Mouse (Mus musculus): ENCODE data around the gene Odf3l1. TPM values are rescaled to one million over a fixed set of nuclear protein-coding genes. Genes with fewer than 3 reads are reported as not detected.
A peak's percentile ranks its signal among the peaks of the same experiment; 100 is the strongest.
"Not testable (repeated sequence)": the region's sequence is repeated elsewhere in the genome, so short reads cannot be mapped to it uniquely, and the experiment has no call there.

The Odf3l1 gene
- polyA plus RNA-seq (2014; fragmentation: Nextera tagmentation; extraction: Ambion mirVana): 0.36 and 0.37 TPM in 2 replicates

DNA sequence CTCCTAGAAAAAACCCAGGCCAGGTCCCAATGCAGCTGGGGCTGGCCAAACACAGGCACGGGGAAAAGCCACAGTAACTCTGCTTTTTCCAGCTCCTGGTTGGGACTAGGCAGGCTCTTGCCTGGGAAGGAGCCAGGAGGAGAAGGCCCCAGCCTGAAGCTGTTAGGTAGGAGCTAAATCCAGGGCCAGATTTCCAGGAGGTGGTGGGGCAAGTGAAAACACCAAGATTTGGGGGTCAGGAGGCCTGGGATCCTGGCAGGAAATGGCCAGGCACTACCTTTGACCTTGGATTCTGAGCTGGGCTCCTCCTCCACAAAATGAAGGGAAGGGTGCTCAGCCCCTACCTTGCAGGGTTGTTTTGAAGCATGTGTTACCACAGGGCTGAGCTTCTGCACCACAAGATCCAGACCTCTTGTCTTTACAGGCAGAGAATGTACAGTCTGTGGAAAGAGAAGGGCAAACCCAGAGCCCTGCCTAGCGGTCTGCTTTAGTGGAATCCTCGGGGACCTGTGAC, at the start of gene Odf3l1:
Gene Odf3l1 (minus strand): TSS at position 464 of the 514 bp plus-strand sequence.
- no peaks in the 10 kb centered on the region for H3K9me3 ChIP-seq (ENCODE audit: control insufficient read depth, low read length)
- 19% methylated on average over 3 of the region's 3 CpGs for WGBS
- no peak within 1 kb of the TSS for H3K27ac ChIP-seq (ENCODE audit: low read depth, low read length)
- DNase-seq (ENCODE audit: low spot score): no peak
- no peaks in the 10 kb centered on the region for H3K36me3 ChIP-seq (ENCODE audit: control insufficient read depth, insufficient read depth, low read length)
- peaks cover 12% of the 10 kb centered on the region; the same call in 1 of the 2 replicates for H3K27me3 ChIP-seq (ENCODE audit: control insufficient read depth, insufficient read depth, low read length)
- peak within 1 kb of the TSS; percentile 41 for H3K4me2 ChIP-seq (replicated peaks; ENCODE audit: low read depth, low read length)
- peak within 1 kb of the TSS; percentile 47; the same call in 1 of the 2 replicates for H3K9ac ChIP-seq (ENCODE audit: low read depth, low read length)
- no peaks in the 10 kb centered on the region for H3K4me1 ChIP-seq (replicated peaks; ENCODE audit: control insufficient read depth, insufficient read depth, low read length)
- H3K4me3 ChIP-seq (ENCODE audit: low read depth, low read length): peak within 1 kb of the TSS; percentile 21; the same call in 1 of the 2 replicates
- no peak for ATAC-seq (ENCODE audit: low FRiP score)

DNA sequence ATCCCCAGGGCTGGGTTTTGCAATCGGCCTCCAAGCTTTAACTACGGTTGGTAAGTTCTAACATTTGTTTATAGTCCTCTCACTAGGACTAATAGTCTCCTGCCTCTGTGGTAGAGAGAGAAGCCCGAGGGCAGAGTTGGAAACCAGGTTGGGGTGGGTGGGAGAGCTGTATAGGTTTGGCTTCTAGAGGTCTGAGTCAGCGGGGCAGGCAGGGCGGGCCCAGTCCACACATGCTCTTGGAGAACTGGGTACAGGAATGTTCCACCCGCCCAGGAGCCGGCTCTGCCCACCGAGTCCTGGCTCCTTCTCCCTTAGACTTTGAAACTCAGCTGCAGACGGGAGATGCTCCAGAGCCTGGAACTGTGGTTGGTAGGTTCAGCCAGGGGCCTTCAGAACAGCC, 49.5 kb upstream of the Odf3l1 start:
- H3K36me3 ChIP-seq (ENCODE audit: control insufficient read depth, insufficient read depth, low read length): no peaks in the 10 kb centered on the region
- H3K9ac ChIP-seq (ENCODE audit: low read depth, low read length): no peak overlapping the region
- ATAC-seq (ENCODE audit: low FRiP score) (no peak), DNase-seq (ENCODE audit: low spot score) (no peak)
- H3K4me1 ChIP-seq (replicated peaks; ENCODE audit: control insufficient read depth, insufficient read depth, low read length): no peaks in the 10 kb centered on the region
- no peaks in the 10 kb centered on the region for H3K9me3 ChIP-seq (ENCODE audit: control insufficient read depth, low read length)
- no peak overlapping the region for H3K4me2 ChIP-seq (replicated peaks; ENCODE audit: low read depth, low read length)
- no peak overlapping the region for H3K4me3 ChIP-seq (ENCODE audit: low read depth, low read length)
- H3K27ac ChIP-seq (ENCODE audit: low read depth, low read length): no peak overlapping the region
- WGBS: 85% methylated on average over 9 of the region's 9 CpGs
- no peaks in the 10 kb centered on the region for H3K27me3 ChIP-seq (ENCODE audit: control insufficient read depth, insufficient read depth, low read length)

DNA sequence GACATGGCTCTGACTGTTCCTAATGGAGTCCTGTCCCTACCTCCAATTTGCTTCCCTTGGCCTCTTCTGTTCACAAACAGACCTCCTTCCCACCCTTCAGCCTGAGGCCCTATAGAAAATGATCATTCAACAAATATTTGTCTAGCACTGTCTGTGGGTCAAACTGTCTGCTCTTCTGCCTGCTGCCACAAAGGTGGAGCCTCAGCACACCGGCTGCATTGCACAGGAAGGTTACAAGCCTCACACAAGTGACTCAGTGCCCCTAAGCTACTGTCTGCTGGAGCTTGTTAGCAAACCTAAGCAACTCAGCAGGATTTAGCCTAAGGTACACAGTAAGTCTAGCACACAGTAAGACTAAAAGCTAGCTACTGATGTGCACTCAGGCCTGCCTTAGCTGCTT, 46.5 kb upstream of the Odf3l1 start:
- ATAC-seq (ENCODE audit: low FRiP score) (no peak), DNase-seq (ENCODE audit: low spot score) (no peak)
- H3K27ac ChIP-seq (ENCODE audit: low read depth, low read length): no peak overlapping the region
- H3K27me3 ChIP-seq (ENCODE audit: control insufficient read depth, insufficient read depth, low read length): no peaks in the 10 kb centered on the region
- no peak overlapping the region for H3K4me2 ChIP-seq (replicated peaks; ENCODE audit: low read depth, low read length)
- H3K4me3 ChIP-seq (ENCODE audit: low read depth, low read length): no peak overlapping the region
- H3K9me3 ChIP-seq (ENCODE audit: control insufficient read depth, low read length): no peaks in the 10 kb centered on the region
- no peaks in the 10 kb centered on the region for H3K36me3 ChIP-seq (ENCODE audit: control insufficient read depth, insufficient read depth, low read length)
- H3K4me1 ChIP-seq (replicated peaks; ENCODE audit: control insufficient read depth, insufficient read depth, low read length): no peaks in the 10 kb centered on the region
- WGBS: 80% methylated on average over 1 of the region's 1 CpGs
- no peak overlapping the region for H3K9ac ChIP-seq (ENCODE audit: low read depth, low read length)

DNA sequence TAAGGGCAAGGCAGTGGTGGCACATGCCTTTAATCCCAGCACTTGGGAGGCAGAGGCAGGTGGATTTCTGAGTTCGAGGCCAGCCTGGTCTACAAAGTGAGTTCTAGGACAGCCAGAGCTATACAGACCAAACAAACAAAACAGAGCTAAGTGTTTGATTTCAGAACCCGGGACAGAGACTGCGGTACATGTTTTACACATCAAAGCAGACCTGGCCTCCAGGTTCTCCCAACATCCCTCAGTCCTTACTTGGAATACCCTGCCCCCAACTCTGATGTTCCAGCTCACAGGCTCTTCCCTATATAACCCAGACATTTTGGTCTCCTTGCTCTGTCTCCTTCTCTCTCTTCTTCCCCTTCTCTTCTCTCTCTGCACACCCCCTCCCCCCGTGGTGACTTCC, 45.5 kb upstream of the Odf3l1 start:
- not testable (repeated sequence) for DNase-seq (ENCODE audit: low spot score); H3K4me3 ChIP-seq (ENCODE audit: low read depth, low read length); H3K27ac ChIP-seq (ENCODE audit: low read depth, low read length); H3K4me2 ChIP-seq (replicated peaks; ENCODE audit: low read depth, low read length); H3K36me3 ChIP-seq (ENCODE audit: control insufficient read depth, insufficient read depth, low read length); H3K4me1 ChIP-seq (replicated peaks; ENCODE audit: control insufficient read depth, insufficient read depth, low read length); ATAC-seq (ENCODE audit: low FRiP score); H3K9ac ChIP-seq (ENCODE audit: low read depth, low read length); H3K9me3 ChIP-seq (ENCODE audit: control insufficient read depth, low read length); H3K27me3 ChIP-seq (ENCODE audit: control insufficient read depth, insufficient read depth, low read length)
- WGBS: 51% methylated on average over 4 of the region's 4 CpGs

DNA sequence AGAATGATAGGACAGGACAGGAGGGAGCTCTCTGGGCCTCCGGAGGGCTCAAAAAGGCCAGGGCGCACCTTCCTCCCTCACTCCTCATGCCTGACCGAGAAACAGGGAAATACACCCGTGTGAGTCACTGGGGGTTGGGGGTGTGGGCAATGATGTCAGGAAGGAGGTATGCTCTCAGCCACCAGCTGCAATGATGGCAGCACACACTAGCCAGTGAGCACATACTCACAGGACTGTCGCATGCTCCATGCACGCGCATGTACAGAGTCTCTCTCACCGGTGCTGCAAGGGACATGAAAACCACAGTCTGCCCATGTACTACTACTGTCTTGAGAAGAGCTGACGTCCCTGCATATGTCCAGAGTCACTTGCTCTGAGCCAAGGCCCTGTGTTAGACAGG, 43.1 kb upstream of the Odf3l1 start:
- 92% methylated on average over 9 of the region's 9 CpGs for WGBS
- ATAC-seq (ENCODE audit: low FRiP score) (no peak), DNase-seq (ENCODE audit: low spot score) (no peak)
- Histone ChIP-seq H3K4me2 (replicated peaks; ENCODE audit: low read depth, low read length) (no peak overlapping the region), H3K27me3 (ENCODE audit: control insufficient read depth, insufficient read depth, low read length) (no peaks in the 10 kb centered on the region), H3K4me3 (ENCODE audit: low read depth, low read length) (no peak overlapping the region), H3K4me1 (replicated peaks; ENCODE audit: control insufficient read depth, insufficient read depth, low read length) (no peaks in the 10 kb centered on the region), H3K27ac (ENCODE audit: low read depth, low read length) (no peak overlapping the region), H3K9me3 (ENCODE audit: control insufficient read depth, low read length) (no peaks in the 10 kb centered on the region), H3K9ac (ENCODE audit: low read depth, low read length) (no peak overlapping the region), H3K36me3 (ENCODE audit: control insufficient read depth, insufficient read depth, low read length) (no peaks in the 10 kb centered on the region)

DNA sequence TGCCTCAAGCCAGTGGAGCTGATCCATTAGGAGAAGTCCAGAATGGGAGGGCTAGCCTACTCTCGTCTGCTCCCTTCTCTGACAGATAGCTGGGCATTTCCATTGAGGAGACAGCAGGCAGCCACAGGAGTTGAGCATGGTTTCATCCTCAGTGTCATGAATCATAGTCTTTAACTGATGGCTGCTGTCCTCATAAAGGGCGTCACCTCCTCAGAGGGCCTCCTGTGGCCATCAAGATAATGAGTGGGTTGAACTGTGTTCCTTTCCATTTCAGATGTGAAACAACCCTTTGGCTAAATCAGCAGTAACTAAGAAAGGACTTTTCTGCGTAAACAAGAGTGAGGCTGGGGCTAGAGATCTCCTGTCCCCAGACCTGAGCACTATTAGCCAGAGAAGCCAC, 39.2 kb upstream of the Odf3l1 start:
- H3K36me3 ChIP-seq (ENCODE audit: control insufficient read depth, insufficient read depth, low read length): no peaks in the 10 kb centered on the region
- no peak overlapping the region for H3K4me3 ChIP-seq (ENCODE audit: low read depth, low read length)
- ATAC-seq (ENCODE audit: low FRiP score): no peak
- no peak overlapping the region for H3K4me2 ChIP-seq (replicated peaks; ENCODE audit: low read depth, low read length)
- WGBS: 77% methylated on average over 3 of the region's 3 CpGs
- no peaks in the 10 kb centered on the region for H3K4me1 ChIP-seq (replicated peaks; ENCODE audit: control insufficient read depth, insufficient read depth, low read length)
- H3K27me3 ChIP-seq (ENCODE audit: control insufficient read depth, insufficient read depth, low read length): no peaks in the 10 kb centered on the region
- H3K9ac ChIP-seq (ENCODE audit: low read depth, low read length): no peak overlapping the region
- no peak for DNase-seq (ENCODE audit: low spot score)
- no peaks in the 10 kb centered on the region for H3K9me3 ChIP-seq (ENCODE audit: control insufficient read depth, low read length)
- H3K27ac ChIP-seq (ENCODE audit: low read depth, low read length): no peak overlapping the region

DNA sequence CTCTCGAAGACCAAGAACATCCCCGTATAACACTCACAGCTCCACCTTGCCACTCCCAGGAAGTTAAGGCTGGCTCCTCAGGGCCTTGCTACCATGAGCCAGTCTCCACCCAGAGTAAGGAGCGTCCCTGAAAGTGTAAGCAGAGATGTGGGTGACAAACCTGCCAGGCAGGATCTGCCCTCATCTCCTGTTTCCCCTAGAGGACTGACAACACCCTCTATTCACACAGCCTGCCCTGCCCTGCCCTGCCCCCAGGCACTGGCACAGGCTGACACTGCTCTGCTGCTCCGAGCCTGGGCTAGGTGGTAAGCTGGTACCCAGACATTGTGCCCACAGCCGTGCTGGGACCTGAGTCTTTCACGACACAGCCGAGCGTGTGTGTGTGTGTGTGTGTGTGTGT, 36.7 kb upstream of the Odf3l1 start:
- no peaks in the 10 kb centered on the region for H3K9me3 ChIP-seq (ENCODE audit: control insufficient read depth, low read length)

DNA sequence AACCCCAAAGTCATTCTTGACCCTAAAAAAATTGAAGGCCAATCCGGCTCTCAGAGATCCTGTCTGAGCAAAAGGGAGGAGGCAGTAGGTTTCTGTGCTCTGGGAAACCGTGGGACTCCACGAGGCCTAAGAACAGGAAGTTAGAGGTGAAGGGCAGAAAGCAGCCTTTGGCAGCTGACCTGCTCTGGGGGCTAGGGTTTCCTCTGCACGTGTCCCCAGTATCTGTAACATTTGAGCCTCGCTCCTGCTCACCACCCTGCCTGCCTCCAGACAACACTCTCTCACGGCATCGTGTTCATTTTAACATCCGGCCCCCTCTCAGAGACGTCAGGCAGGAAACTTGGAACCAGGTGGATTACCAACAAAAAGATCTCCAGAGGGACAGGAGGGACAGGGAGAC, 36.1 kb upstream of the Odf3l1 start:
- ATAC-seq (ENCODE audit: low FRiP score) (no peak), DNase-seq (ENCODE audit: low spot score) (no peak)
- Histone ChIP-seq H3K9me3 (ENCODE audit: control insufficient read depth, low read length) (no peaks in the 10 kb centered on the region), H3K4me1 (replicated peaks; ENCODE audit: control insufficient read depth, insufficient read depth, low read length) (no peaks in the 10 kb centered on the region), H3K36me3 (ENCODE audit: control insufficient read depth, insufficient read depth, low read length) (no peaks in the 10 kb centered on the region), H3K9ac (ENCODE audit: low read depth, low read length) (no peak overlapping the region), H3K27me3 (ENCODE audit: control insufficient read depth, insufficient read depth, low read length) (no peaks in the 10 kb centered on the region), H3K4me3 (ENCODE audit: low read depth, low read length) (no peak overlapping the region), H3K27ac (ENCODE audit: low read depth, low read length) (no peak overlapping the region), H3K4me2 (replicated peaks; ENCODE audit: low read depth, low read length) (no peak overlapping the region)
- 62% methylated on average over 9 of the region's 9 CpGs for WGBS

More for the DNA sequence above, 36.7 kb upstream of the Odf3l1 start:
- WGBS: 67% methylated on average over 8 of the region's 8 CpGs
- ATAC-seq (ENCODE audit: low FRiP score): no peak
- DNase-seq (ENCODE audit: low spot score): no peak
- H3K27me3 ChIP-seq (ENCODE audit: control insufficient read depth, insufficient read depth, low read length): no peaks in the 10 kb centered on the region
- H3K4me3 ChIP-seq (ENCODE audit: low read depth, low read length): no peak overlapping the region
- no peaks in the 10 kb centered on the region for H3K36me3 ChIP-seq (ENCODE audit: control insufficient read depth, insufficient read depth, low read length)
- H3K9ac ChIP-seq (ENCODE audit: low read depth, low read length): no peak overlapping the region
- no peak overlapping the region for H3K27ac ChIP-seq (ENCODE audit: low read depth, low read length)
- H3K4me1 ChIP-seq (replicated peaks; ENCODE audit: control insufficient read depth, insufficient read depth, low read length): no peaks in the 10 kb centered on the region
- no peak overlapping the region for H3K4me2 ChIP-seq (replicated peaks; ENCODE audit: low read depth, low read length)

DNA sequence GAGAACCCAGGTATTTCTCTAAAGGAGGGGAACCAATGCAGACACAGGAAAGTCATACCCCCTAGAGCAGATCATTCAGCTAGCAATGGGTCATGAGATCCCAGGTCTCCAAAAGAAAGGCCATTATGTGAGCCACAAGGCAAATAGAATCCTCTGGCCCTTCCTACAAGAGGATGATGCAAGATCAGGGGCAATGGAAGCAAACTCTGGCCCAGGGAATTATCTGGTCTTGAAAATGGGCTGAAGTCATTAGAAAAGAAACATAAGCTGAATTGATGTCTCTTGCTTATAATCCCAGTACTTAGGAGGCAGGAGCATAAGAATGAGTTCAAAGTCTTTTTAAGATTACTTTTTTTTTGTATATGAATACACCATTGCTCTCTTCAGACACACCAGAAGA, 35.6 kb upstream of the Odf3l1 start:
- Histone ChIP-seq H3K4me3 (ENCODE audit: low read depth, low read length) (no peak overlapping the region), H3K9me3 (ENCODE audit: control insufficient read depth, low read length) (no peaks in the 10 kb centered on the region), H3K9ac (ENCODE audit: low read depth, low read length) (no peak overlapping the region), H3K4me2 (replicated peaks; ENCODE audit: low read depth, low read length) (no peak overlapping the region), H3K36me3 (ENCODE audit: control insufficient read depth, insufficient read depth, low read length) (no peaks in the 10 kb centered on the region), H3K4me1 (replicated peaks; ENCODE audit: control insufficient read depth, insufficient read depth, low read length) (no peaks in the 10 kb centered on the region), H3K27ac (ENCODE audit: low read depth, low read length) (no peak overlapping the region), H3K27me3 (ENCODE audit: control insufficient read depth, insufficient read depth, low read length) (no peaks in the 10 kb centered on the region)
- DNase-seq (ENCODE audit: low spot score) (no peak), ATAC-seq (ENCODE audit: low FRiP score) (no peak)

Data from hindbrain, embryonic 11.5 days (tissue).